Mouse (Mus musculus): ENCODE measurements at regions not wholly inside any gene's neighbourhood (a gene's known extent, or its start where the extent isn't known, plus 50 kb on each side); places are given as distances from the start of the nearest gene placed in this dataset.
A peak's percentile ranks its signal among the peaks of the same experiment; 100 is the strongest.

GRCm38 (mm10) chr13:71617198-71617597, 346.3 kb downstream of the Irx1 start:
- Histone ChIP-seq H3K9me3 (ENCODE audit: control insufficient read depth, low read length) (no peaks in the 10 kb centered on the region), H3K27ac (ENCODE audit: low read depth, low read length) (no peak overlapping the region), H3K4me1 (replicated peaks; ENCODE audit: control insufficient read depth, insufficient read depth, low read length) (no peaks in the 10 kb centered on the region), H3K4me3 (ENCODE audit: low read depth, low read length) (no peak overlapping the region), H3K9ac (ENCODE audit: low read depth, low read length) (no peak overlapping the region), H3K4me2 (replicated peaks; ENCODE audit: low read depth, low read length) (no peak overlapping the region), H3K27me3 (ENCODE audit: control insufficient read depth, insufficient read depth, low read length) (no peaks in the 10 kb centered on the region), H3K36me3 (ENCODE audit: control insufficient read depth, insufficient read depth, low read length) (no peaks in the 10 kb centered on the region)
- 34% methylated on average over 2 of the region's 2 CpGs for WGBS
- DNase-seq (ENCODE audit: low spot score): peak; percentile 16
- ATAC-seq (ENCODE audit: low FRiP score): no peak

- Histone ChIP-seq H3K4me3 (ENCODE audit: low read depth, low read length) (no peak overlapping the region), H3K4me1 (replicated peaks; ENCODE audit: control insufficient read depth, insufficient read depth, low read length) (no peaks in the 10 kb centered on the region), H3K4me2 (replicated peaks; ENCODE audit: low read depth, low read length) (no peak overlapping the region), H3K9ac (ENCODE audit: low read depth, low read length) (no peak overlapping the region), H3K36me3 (ENCODE audit: control insufficient read depth, insufficient read depth, low read length) (no peaks in the 10 kb centered on the region), H3K27me3 (ENCODE audit: control insufficient read depth, insufficient read depth, low read length) (no peaks in the 10 kb centered on the region), H3K9me3 (ENCODE audit: control insufficient read depth, low read length) (no peaks in the 10 kb centered on the region), H3K27ac (ENCODE audit: low read depth, low read length) (no peak overlapping the region)
- DNase-seq (ENCODE audit: low spot score) (no peak), ATAC-seq (ENCODE audit: low FRiP score) (no peak)
- WGBS: 84% methylated on average over 7 of the region's 7 CpGs
Observed at GRCm38 (mm10) chr13:71612393-71613179, 350.9 kb downstream of the Irx1 start.

GRCm38 (mm10) chr13:71582486-71582885, 381.0 kb downstream of the Irx1 start:
- H3K4me3 ChIP-seq (ENCODE audit: low read depth, low read length): no peak overlapping the region
- no peaks in the 10 kb centered on the region for H3K36me3 ChIP-seq (ENCODE audit: control insufficient read depth, insufficient read depth, low read length)
- 27% methylated on average over 4 of the region's 4 CpGs for WGBS
- H3K9ac ChIP-seq (ENCODE audit: low read depth, low read length): no peak overlapping the region
- ATAC-seq (ENCODE audit: low FRiP score) (no peak), DNase-seq (ENCODE audit: low spot score) (peak; percentile 18)
- H3K4me1 ChIP-seq (replicated peaks; ENCODE audit: control insufficient read depth, insufficient read depth, low read length): no peaks in the 10 kb centered on the region
- no peak overlapping the region for H3K27ac ChIP-seq (ENCODE audit: low read depth, low read length)
- no peaks in the 10 kb centered on the region for H3K27me3 ChIP-seq (ENCODE audit: control insufficient read depth, insufficient read depth, low read length)
- H3K4me2 ChIP-seq (replicated peaks; ENCODE audit: low read depth, low read length): no peak overlapping the region
- H3K9me3 ChIP-seq (ENCODE audit: control insufficient read depth, low read length): no peaks in the 10 kb centered on the region

DNA sequence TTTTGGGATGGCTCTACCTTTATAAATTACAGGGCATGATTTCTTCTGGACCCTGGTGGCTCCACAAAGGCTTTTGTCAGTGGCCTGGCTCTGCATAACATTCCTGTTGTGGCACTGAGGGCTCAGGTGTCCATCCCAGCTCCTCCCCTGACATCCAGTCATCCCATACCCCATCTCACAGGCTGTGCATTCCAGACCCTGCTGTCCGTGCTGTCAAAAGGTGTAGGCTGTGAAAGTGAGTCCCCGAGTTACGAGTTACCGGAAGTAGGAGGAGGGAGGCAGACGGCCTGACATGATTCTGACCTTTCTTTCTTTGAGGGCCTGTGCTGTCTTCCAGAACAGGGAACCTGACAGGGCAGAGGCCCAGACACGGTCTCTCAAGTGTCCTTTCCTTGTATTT, 397.6 kb downstream of the Irx1 start:
- no peak overlapping the region for H3K27ac ChIP-seq (ENCODE audit: low read depth, low read length)
- 66% methylated on average over 6 of the region's 6 CpGs for WGBS
- H3K9ac ChIP-seq (ENCODE audit: low read depth, low read length): no peak overlapping the region
- no peaks in the 10 kb centered on the region for H3K36me3 ChIP-seq (ENCODE audit: control insufficient read depth, insufficient read depth, low read length)
- no peaks in the 10 kb centered on the region for H3K9me3 ChIP-seq (ENCODE audit: control insufficient read depth, low read length)
- no peak overlapping the region for H3K4me3 ChIP-seq (ENCODE audit: low read depth, low read length)
- no peak overlapping the region for H3K4me2 ChIP-seq (replicated peaks; ENCODE audit: low read depth, low read length)
- no peak for DNase-seq (ENCODE audit: low spot score)
- no peaks in the 10 kb centered on the region for H3K4me1 ChIP-seq (replicated peaks; ENCODE audit: control insufficient read depth, insufficient read depth, low read length)
- H3K27me3 ChIP-seq (ENCODE audit: control insufficient read depth, insufficient read depth, low read length): no peaks in the 10 kb centered on the region
- ATAC-seq (ENCODE audit: low FRiP score): no peak

DNA sequence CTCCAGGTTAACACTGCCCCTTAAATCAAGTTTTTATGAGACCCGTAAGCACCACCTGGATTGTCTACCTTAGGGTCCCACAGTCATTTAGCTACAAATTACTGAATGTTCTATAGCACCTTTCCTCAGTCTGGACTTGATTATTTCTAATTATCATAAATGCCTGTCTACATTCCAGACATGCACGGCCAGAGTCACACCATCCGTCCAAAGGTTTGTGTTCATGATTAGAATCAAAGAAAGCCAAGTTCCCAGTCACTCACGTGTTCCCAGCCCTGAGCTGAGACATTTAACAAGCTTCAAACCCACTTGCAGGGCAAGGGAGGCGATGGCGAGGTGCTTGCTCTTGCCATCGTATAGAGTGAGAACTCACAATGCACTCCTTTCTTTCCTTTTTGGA, 398.1 kb downstream of the Irx1 start:
- H3K4me1 ChIP-seq (replicated peaks; ENCODE audit: control insufficient read depth, insufficient read depth, low read length): no peaks in the 10 kb centered on the region
- H3K27me3 ChIP-seq (ENCODE audit: control insufficient read depth, insufficient read depth, low read length): no peaks in the 10 kb centered on the region
- ATAC-seq (ENCODE audit: low FRiP score) (no peak), DNase-seq (ENCODE audit: low spot score) (no peak)
- WGBS: 75% methylated on average over 7 of the region's 7 CpGs
- H3K9me3 ChIP-seq (ENCODE audit: control insufficient read depth, low read length): no peaks in the 10 kb centered on the region
- H3K36me3 ChIP-seq (ENCODE audit: control insufficient read depth, insufficient read depth, low read length): no peaks in the 10 kb centered on the region
- H3K27ac ChIP-seq (ENCODE audit: low read depth, low read length): no peak overlapping the region
- H3K4me2 ChIP-seq (replicated peaks; ENCODE audit: low read depth, low read length): no peak overlapping the region
- H3K4me3 ChIP-seq (ENCODE audit: low read depth, low read length): no peak overlapping the region
- no peak overlapping the region for H3K9ac ChIP-seq (ENCODE audit: low read depth, low read length)

- H3K27ac ChIP-seq (ENCODE audit: low read depth, low read length): no peak overlapping the region
- H3K9ac ChIP-seq (ENCODE audit: low read depth, low read length): no peak overlapping the region
- no peaks in the 10 kb centered on the region for H3K9me3 ChIP-seq (ENCODE audit: control insufficient read depth, low read length)
- DNase-seq (ENCODE audit: low spot score) (peak; percentile 30), ATAC-seq (ENCODE audit: low FRiP score) (peak; percentile 66)
- no peaks in the 10 kb centered on the region for H3K27me3 ChIP-seq (ENCODE audit: control insufficient read depth, insufficient read depth, low read length)
- no peaks in the 10 kb centered on the region for H3K36me3 ChIP-seq (ENCODE audit: control insufficient read depth, insufficient read depth, low read length)
- H3K4me2 ChIP-seq (replicated peaks; ENCODE audit: low read depth, low read length): no peak overlapping the region
- H3K4me1 ChIP-seq (replicated peaks; ENCODE audit: control insufficient read depth, insufficient read depth, low read length): no peaks in the 10 kb centered on the region
- no peak overlapping the region for H3K4me3 ChIP-seq (ENCODE audit: low read depth, low read length)
- WGBS: 54% methylated on average over 14 of the region's 14 CpGs
Observed at GRCm38 (mm10) chr13:71558477-71559215, 404.9 kb downstream of the Irx1 start.

DNA sequence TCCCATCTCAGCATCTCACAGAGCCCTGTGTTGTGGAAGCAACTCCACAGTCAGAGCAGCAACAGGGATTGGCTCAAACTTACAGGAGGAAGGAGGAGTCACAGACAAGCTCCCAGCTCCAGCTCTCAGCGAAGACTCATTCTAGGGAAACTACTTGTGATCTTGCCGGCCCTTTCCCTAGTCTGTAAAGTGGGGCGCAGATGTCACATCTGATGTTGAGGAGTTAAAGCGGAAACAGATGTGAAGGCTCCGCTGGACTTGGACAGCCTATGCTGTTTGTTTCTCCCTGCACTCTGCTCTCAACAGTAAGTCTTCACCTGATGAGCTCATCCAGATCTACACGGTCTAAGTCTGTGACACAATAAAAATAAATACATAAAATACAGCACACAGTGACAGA, 408.1 kb downstream of the Irx1 start:
- no peaks in the 10 kb centered on the region for H3K27me3 ChIP-seq (ENCODE audit: control insufficient read depth, insufficient read depth, low read length)
- 76% methylated on average over 6 of the region's 6 CpGs for WGBS
- H3K36me3 ChIP-seq (ENCODE audit: control insufficient read depth, insufficient read depth, low read length): no peaks in the 10 kb centered on the region
- no peaks in the 10 kb centered on the region for H3K9me3 ChIP-seq (ENCODE audit: control insufficient read depth, low read length)
- ATAC-seq (ENCODE audit: low FRiP score) (no peak), DNase-seq (ENCODE audit: low spot score) (no peak)
- no peaks in the 10 kb centered on the region for H3K4me1 ChIP-seq (replicated peaks; ENCODE audit: control insufficient read depth, insufficient read depth, low read length)
- no peak overlapping the region for H3K27ac ChIP-seq (ENCODE audit: low read depth, low read length)
- no peak overlapping the region for H3K4me2 ChIP-seq (replicated peaks; ENCODE audit: low read depth, low read length)
- H3K9ac ChIP-seq (ENCODE audit: low read depth, low read length): no peak overlapping the region
- H3K4me3 ChIP-seq (ENCODE audit: low read depth, low read length): no peak overlapping the region

DNA sequence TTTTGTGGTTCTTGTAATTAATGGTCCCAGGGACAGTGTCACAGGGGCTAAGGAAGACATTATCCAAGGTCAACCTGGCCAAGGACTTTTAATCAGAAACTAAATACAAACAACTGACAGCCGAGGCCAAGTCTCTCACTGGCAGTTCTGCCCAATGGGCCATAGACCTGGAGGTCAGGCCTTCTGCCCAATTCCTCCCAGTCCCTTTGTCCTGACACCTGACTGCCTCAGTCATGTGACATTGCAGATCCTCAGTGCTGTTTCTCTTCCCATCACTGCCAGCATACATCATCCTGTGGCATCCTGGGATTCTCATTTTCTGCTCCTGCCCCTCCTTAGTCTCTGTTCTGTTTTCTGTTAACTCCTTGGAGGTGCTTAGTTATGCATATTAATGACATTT, 413.4 kb downstream of the Irx1 start:
- Histone ChIP-seq H3K4me2 (replicated peaks; ENCODE audit: low read depth, low read length) (no peak overlapping the region), H3K9ac (ENCODE audit: low read depth, low read length) (no peak overlapping the region), H3K27me3 (ENCODE audit: control insufficient read depth, insufficient read depth, low read length) (no peaks in the 10 kb centered on the region), H3K9me3 (ENCODE audit: control insufficient read depth, low read length) (no peaks in the 10 kb centered on the region), H3K4me3 (ENCODE audit: low read depth, low read length) (no peak overlapping the region), H3K4me1 (replicated peaks; ENCODE audit: control insufficient read depth, insufficient read depth, low read length) (no peaks in the 10 kb centered on the region), H3K36me3 (ENCODE audit: control insufficient read depth, insufficient read depth, low read length) (no peaks in the 10 kb centered on the region), H3K27ac (ENCODE audit: low read depth, low read length) (no peak overlapping the region)
- DNase-seq (ENCODE audit: low spot score) (no peak), ATAC-seq (ENCODE audit: low FRiP score) (no peak)
- 76% methylated on average over 1 of the region's 1 CpGs for WGBS

Data from hindbrain, embryonic 11.5 days (tissue).